31 mouse cellular contexts compared by ENCODE assay signal in the genomic region with DNA sequence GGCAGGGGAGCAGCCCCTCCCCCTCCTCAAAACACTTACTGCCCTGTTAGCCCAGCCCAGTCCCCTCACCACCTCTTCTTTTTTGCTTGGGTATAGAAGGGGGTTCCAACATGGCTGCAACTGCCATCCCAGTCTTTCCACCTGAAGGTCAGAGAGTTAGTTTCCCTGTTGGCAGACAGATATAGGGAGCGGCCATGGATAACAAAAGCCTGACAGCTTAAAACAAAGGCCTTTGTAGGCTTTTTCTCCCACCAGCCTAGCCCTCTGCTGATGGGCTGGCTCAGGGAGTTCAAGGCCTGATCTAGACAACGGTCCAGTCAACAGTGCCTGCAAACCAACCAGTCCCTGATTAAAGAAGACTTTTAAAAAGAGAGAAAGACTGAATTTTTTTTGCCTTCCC.
"Had no signal": no experiment of that assay in that cellular context is flagged by ENCODE, and none has a peak within 500 bp of the region (broad histone marks: within the 10 kb centered on the region; RNA-seq: fewer than 3 reads in every experiment).

No protein-coding gene starts in this region.

- H3K36me3 ChIP-seq: limb, embryonic 10.5 days; limb, embryonic 12.5 days; limb, embryonic 13.5 days; limb, embryonic 15.5 days; liver, embryonic 12.5 days; liver, embryonic 13.5 days; liver, embryonic 15.5 days; lung, embryonic 15.5 days; midbrain, embryonic 10.5 days; midbrain, embryonic 12.5 days; midbrain, embryonic 13.5 days; midbrain, embryonic 15.5 days had no signal

- H3K4me3 ChIP-seq: limb, embryonic 10.5 days; limb, embryonic 12.5 days; limb, embryonic 13.5 days; limb, embryonic 15.5 days; liver, embryonic 12.5 days; liver, embryonic 13.5 days; liver, embryonic 15.5 days; lung, embryonic 15.5 days; megakaryocyte, embryonic 14.5 days; midbrain, embryonic 10.5 days; midbrain, embryonic 12.5 days; midbrain, embryonic 13.5 days; midbrain, embryonic 15.5 days; myocyte had no signal

- H3K27ac ChIP-seq: limb, embryonic 10.5 days; limb, embryonic 12.5 days; limb, embryonic 13.5 days; limb, embryonic 15.5 days; liver, embryonic 12.5 days; liver, embryonic 13.5 days; liver, embryonic 14.5 days; liver, embryonic 15.5 days; lung, embryonic 15.5 days; macrophage; midbrain, embryonic 10.5 days; midbrain, embryonic 12.5 days; midbrain, embryonic 13.5 days; midbrain, embryonic 15.5 days had no signal

- H3K9ac ChIP-seq: limb, embryonic 12.5 days; limb, embryonic 13.5 days; limb, embryonic 15.5 days; liver, embryonic 12.5 days; liver, embryonic 13.5 days; liver, embryonic 14.5 days; liver, embryonic 15.5 days; liver, postnatal 0 days; lung, embryonic 14.5 days; lung, embryonic 15.5 days; midbrain, embryonic 12.5 days; midbrain, embryonic 13.5 days; midbrain, embryonic 15.5 days had no signal

- DNase-seq: left cerebral cortex, postnatal 4 days; liver; liver, embryonic 13.5 days; liver, postnatal 0 days; lung, adult 18-20 months; lung, adult 2 months; lung, embryonic 14.5 days; lung, postnatal 10 days; lung, postnatal 14 days; lung, postnatal 36 days; lung, postnatal 4 days; midbrain, embryonic 14.5 days had no signal

- H3K27me3 ChIP-seq: limb, embryonic 12.5 days; limb, embryonic 13.5 days; limb, embryonic 15.5 days; liver, embryonic 13.5 days; liver, embryonic 15.5 days; lung, embryonic 15.5 days; midbrain, embryonic 12.5 days; midbrain, embryonic 13.5 days; midbrain, embryonic 15.5 days had no signal

- H3K9me3 ChIP-seq: limb, embryonic 10.5 days; limb, embryonic 12.5 days; limb, embryonic 13.5 days; limb, embryonic 15.5 days; liver, embryonic 12.5 days; liver, embryonic 13.5 days; liver, embryonic 15.5 days; lung, embryonic 15.5 days; megakaryocyte, embryonic 14.5 days; midbrain, embryonic 10.5 days; midbrain, embryonic 12.5 days; midbrain, embryonic 13.5 days; midbrain, embryonic 15.5 days had no signal

- ATAC-seq: liver, postnatal 0 days; lung, postnatal 0 days; midbrain, embryonic 13.5 days; midbrain, embryonic 15.5 days; midbrain, embryonic 16.5 days had no signal

- H3K4me2 ChIP-seq: limb, embryonic 12.5 days; limb, embryonic 13.5 days; limb, embryonic 15.5 days; liver, embryonic 11.5 days; liver, embryonic 12.5 days; liver, embryonic 13.5 days; liver, embryonic 15.5 days; lung, embryonic 14.5 days; lung, embryonic 15.5 days; midbrain, embryonic 11.5 days; midbrain, embryonic 12.5 days; midbrain, embryonic 13.5 days; midbrain, embryonic 15.5 days had no signal
